Mouse (Mus musculus) embryonic facial prominence, embryonic 12.5 days (tissue): ENCODE measurements around the gene Dis3l. TPM values are rescaled to one million over a fixed set of nuclear protein-coding genes. Genes with fewer than 3 reads are reported as not detected.

Experiments used
- ATAC-seq: fragments of 200-750 bp; cut with Nextera tagmentation; 2 replicates; pipeline ENCODE4 v1.8.0; 2017; ENCODE audit not compliant: insufficient number of reproducible peaks, insufficient read depth, low FRiP score, low TSS enrichment
- H3K27ac ChIP-seq: fragments of 300-500 bp; sonication (generic); 2 replicates; pipeline ENCODE4 v1.5.1; 2016; ENCODE audit warnings: mild to moderate bottlenecking
- H3K27me3 ChIP-seq: fragments of 300-500 bp; sonication (generic); 2 replicates; pipeline ENCODE4 v1.6.1; 2016; ENCODE audit warnings: mild to moderate bottlenecking, moderate library complexity
- H3K36me3 ChIP-seq: fragments of 300-500 bp; sonication (generic); 2 replicates; pipeline ENCODE4 v1.6.1; 2016; ENCODE audit warnings: mild to moderate bottlenecking
- H3K4me1 ChIP-seq: fragments of 300-500 bp; sonication (generic); 2 replicates; pipeline ENCODE4 v1.6.1; 2016
- H3K4me2 ChIP-seq: fragments of 300-500 bp; sonication (generic); replicated peaks from 2 replicates; pipeline ENCODE4 v1.6.1; 2016; ENCODE audit warnings: mild to moderate bottlenecking, moderate library complexity
- H3K4me3 ChIP-seq: fragments of 300-500 bp; sonication (generic); 2 replicates; pipeline ENCODE4 v1.5.1; 2016; ENCODE audit warnings: mild to moderate bottlenecking
- H3K9ac ChIP-seq: fragments of 300-500 bp; sonication (generic); 2 replicates; pipeline ENCODE4 v1.6.1; 2016; ENCODE audit warnings: mild to moderate bottlenecking, moderate library complexity
- H3K9me3 ChIP-seq: fragments of 300-500 bp; sonication (generic); 2 replicates; pipeline ENCODE4 v1.6.1; 2016; ENCODE audit warnings: mild to moderate bottlenecking, moderate library complexity
- WGBS: fragments of 180-500 bp; shearing (Covaris S2); methylation state at CpG from one replicate; pipeline ENCODE4 v1.1.7; 2016; 5-methylcytosine and 5-hydroxymethylcytosine counted together
- polyA plus RNA-seq: library from polyadenylated mRNA; unstranded; fragments of >200 nt; fragmentation: Nextera tagmentation; extraction: Ambion mirVana; gene quantifications from 2 replicates; pipeline ENCODE4 v1.2.1, GENCODE M21; 2016

The Dis3l gene
- polyA plus RNA-seq, result 22.2 TPM in 2 replicates

GRCm38 (mm10) chr9:64341254-64341566 is at the start of gene Dis3l:
Gene Dis3l (minus strand): TSS chr9:64341288.
- Histone ChIP-seq H3K4me1 (peaks cover 9% of the 10 kb centered on the region; the same call in 1 of the 2 replicates), H3K4me3 (peak within 1 kb of the TSS; percentile 65), H3K27me3 (no peaks in the 10 kb centered on the region), H3K9me3 (no peaks in the 10 kb centered on the region), H3K4me2 (peak within 1 kb of the TSS; percentile 56), H3K9ac (peak within 1 kb of the TSS; percentile 93), H3K36me3 (0 out of 2 replicates have a peak, but pooled peaks cover 2% of the 10 kb centered on the region), H3K27ac (peak within 1 kb of the TSS; percentile 99)
- ATAC-seq, result no peak
- WGBS, result 19% methylated on average over 16 of the region's 16 CpGs

DNA sequence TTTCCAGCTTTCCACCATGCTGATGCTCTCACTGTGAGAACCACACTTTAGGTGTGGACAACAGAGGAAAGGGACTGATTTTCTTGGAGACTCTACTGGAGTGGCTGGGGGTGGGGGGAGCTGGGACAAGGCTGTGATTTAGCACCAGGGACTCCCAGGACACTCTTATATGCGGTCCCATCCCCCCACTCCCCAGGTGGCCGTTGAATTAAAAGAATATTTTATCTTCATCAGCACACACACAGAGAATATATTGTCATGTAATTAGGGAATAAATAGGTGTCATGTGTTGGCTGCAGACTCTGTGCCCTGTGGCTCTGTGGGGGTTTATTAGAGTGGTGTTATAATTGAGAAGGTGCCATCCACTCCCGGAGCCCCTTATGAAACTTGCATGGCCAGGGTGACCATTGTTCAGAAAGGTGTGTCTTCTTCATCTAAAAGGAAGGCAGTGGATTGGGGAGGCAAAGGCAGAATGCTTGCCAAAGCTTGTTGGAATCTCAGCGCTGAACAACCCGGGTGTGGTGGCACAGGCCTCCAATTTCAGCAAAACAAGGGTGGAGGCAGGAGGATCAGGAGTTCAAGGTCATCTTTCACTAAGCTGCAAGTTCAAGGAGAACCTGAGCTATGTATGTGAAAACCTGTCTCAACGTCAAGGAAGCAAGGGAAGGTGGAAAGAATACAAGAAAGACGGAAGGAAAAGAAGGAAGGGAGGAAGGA is 48.6 kb upstream of the Dis3l start:
- no peak overlapping the region for H3K27ac ChIP-seq
- H3K36me3 ChIP-seq, result no peaks in the 10 kb centered on the region
- H3K4me1 ChIP-seq, result peaks cover 14% of the 10 kb centered on the region
- H3K27me3 ChIP-seq, result peaks cover 44% of the 10 kb centered on the region
- no peak overlapping the region for H3K4me3 ChIP-seq
- H3K9ac ChIP-seq, result no peak overlapping the region
- no peak overlapping the region for H3K4me2 ChIP-seq
- H3K9me3 ChIP-seq, result no peaks in the 10 kb centered on the region
- 69% methylated on average over 7 of the region's 7 CpGs for WGBS
- ATAC-seq, result no peak

- Histone ChIP-seq H3K4me3 (peak overlapping the region; percentile 62), H3K9me3 (no peaks in the 10 kb centered on the region), H3K36me3 (no peaks in the 10 kb centered on the region), H3K9ac (peak overlapping the region; percentile 51; the same call in 1 of the 2 replicates), H3K4me1 (peaks cover 14% of the 10 kb centered on the region), H3K4me2 (peak overlapping the region; percentile 100), H3K27ac (no peak overlapping the region), H3K27me3 (peaks cover 65% of the 10 kb centered on the region)
- WGBS, result under 1% methylated on average over 45 of the region's 45 CpGs
- ATAC-seq, result no peak
Measured at GRCm38 (mm10) chr9:64386466-64387211, 45.6 kb upstream of the Dis3l start.

GRCm38 (mm10) chr9:64385511-64386465 is 44.7 kb upstream of the Dis3l start, which contains the start of gene Megf11:
Gene Megf11 (plus strand): TSS chr9:64385626.
- H3K9me3 ChIP-seq, result no peaks in the 10 kb centered on the region
- peaks cover 65% of the 10 kb centered on the region for H3K27me3 ChIP-seq
- H3K4me2 ChIP-seq, result peak within 1 kb of the TSS; percentile 100
- peak within 1 kb of the TSS; percentile 51 for H3K9ac ChIP-seq
- ATAC-seq, result peak; percentile 73; the same call in 1 of the 2 replicates
- H3K4me1 ChIP-seq, result peaks cover 14% of the 10 kb centered on the region
- H3K4me3 ChIP-seq, result peak within 1 kb of the TSS; percentile 62
- H3K27ac ChIP-seq, result no peak within 1 kb of the TSS
- no peaks in the 10 kb centered on the region for H3K36me3 ChIP-seq
- under 1% methylated on average over 87 of the region's 93 CpGs for WGBS

GRCm38 (mm10) chr9:64383021-64383788 is 42.1 kb upstream of the Dis3l start:
- Histone ChIP-seq H3K27me3 (peaks cover 54% of the 10 kb centered on the region), H3K4me2 (no peak overlapping the region), H3K4me1 (peaks cover 14% of the 10 kb centered on the region), H3K36me3 (no peaks in the 10 kb centered on the region), H3K4me3 (no peak overlapping the region), H3K9ac (no peak overlapping the region), H3K9me3 (no peaks in the 10 kb centered on the region), H3K27ac (no peak overlapping the region)
- ATAC-seq, result 0 out of 2 replicates have a peak, but pooled peaks have one; percentile 15
- 58% methylated on average over 10 of the region's 10 CpGs for WGBS

DNA sequence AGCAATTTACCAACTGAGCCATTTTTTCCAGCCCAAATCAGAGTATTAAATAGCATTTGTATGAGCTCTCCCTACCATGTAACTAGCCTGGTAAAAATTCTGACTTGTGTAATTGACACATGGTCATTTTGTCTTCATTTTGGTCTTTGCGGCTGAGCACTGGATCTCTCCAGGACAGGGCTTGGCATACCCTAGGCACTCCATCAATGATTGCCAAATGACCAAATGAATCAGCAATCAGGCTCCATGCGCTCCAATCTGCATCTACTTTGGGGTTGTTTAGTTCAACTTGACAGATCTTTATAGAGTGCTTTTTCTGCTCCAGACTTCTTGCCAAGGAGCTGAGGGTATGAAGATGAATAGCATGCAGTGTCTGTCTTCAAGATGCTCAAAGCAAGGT is 35.3 kb upstream of the Dis3l start:
- Histone ChIP-seq H3K36me3 (no peaks in the 10 kb centered on the region), H3K9ac (no peak overlapping the region), H3K27ac (no peak overlapping the region), H3K4me1 (no peaks in the 10 kb centered on the region), H3K27me3 (no peaks in the 10 kb centered on the region; the same call in 1 of the 2 replicates), H3K9me3 (no peaks in the 10 kb centered on the region), H3K4me3 (no peak overlapping the region), H3K4me2 (no peak overlapping the region)
- no peak for ATAC-seq
- WGBS, result 88% methylated on average over 2 of the region's 2 CpGs

- peaks cover 3% of the 10 kb centered on the region; the same call in 1 of the 2 replicates for H3K27me3 ChIP-seq
- H3K9ac ChIP-seq, result no peak overlapping the region
- no peaks in the 10 kb centered on the region for H3K9me3 ChIP-seq
- 46% methylated on average over 11 of the region's 11 CpGs for WGBS
- H3K4me1 ChIP-seq, result no peaks in the 10 kb centered on the region
- no peak for ATAC-seq
- no peaks in the 10 kb centered on the region for H3K36me3 ChIP-seq
- no peak overlapping the region for H3K4me2 ChIP-seq
- no peak overlapping the region for H3K4me3 ChIP-seq
- H3K27ac ChIP-seq, result no peak overlapping the region
Measured at GRCm38 (mm10) chr9:64371305-64371819, 30.3 kb upstream of the Dis3l start.

DNA sequence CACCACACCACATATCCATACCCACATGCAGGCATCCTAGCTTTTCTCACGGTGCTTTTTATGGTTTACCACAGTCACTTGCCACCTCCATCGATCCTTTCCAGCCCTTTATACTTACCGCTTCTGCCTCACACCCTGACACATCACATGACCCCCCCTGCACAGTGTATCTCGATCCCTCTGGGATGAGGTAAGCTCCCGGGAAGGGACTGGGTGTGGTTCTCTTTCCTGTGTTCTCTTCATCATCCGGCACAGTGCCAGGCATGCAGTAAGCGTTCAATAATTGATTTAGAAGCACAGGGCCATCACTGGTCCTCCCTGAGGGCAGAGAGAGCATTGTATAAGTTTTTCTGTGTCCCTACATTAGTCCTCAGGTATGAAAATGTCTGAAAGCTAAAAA is 28.8 kb upstream of the Dis3l start:
- Histone ChIP-seq H3K9me3 (no peaks in the 10 kb centered on the region), H3K4me1 (no peaks in the 10 kb centered on the region), H3K27ac (no peak overlapping the region), H3K4me2 (no peak overlapping the region), H3K4me3 (no peak overlapping the region), H3K9ac (no peak overlapping the region; the same call in 1 of the 2 replicates), H3K27me3 (peaks cover 3% of the 10 kb centered on the region; the same call in 1 of the 2 replicates), H3K36me3 (no peaks in the 10 kb centered on the region)
- ATAC-seq, result no peak
- 70% methylated on average over 7 of the region's 7 CpGs for WGBS

- Histone ChIP-seq H3K9ac (no peak overlapping the region), H3K27me3 (no peaks in the 10 kb centered on the region), H3K9me3 (no peaks in the 10 kb centered on the region), H3K4me2 (no peak overlapping the region), H3K27ac (no peak overlapping the region), H3K36me3 (no peaks in the 10 kb centered on the region), H3K4me3 (no peak overlapping the region), H3K4me1 (no peaks in the 10 kb centered on the region)
- no peak for ATAC-seq
- 85% methylated on average over 9 of the region's 9 CpGs for WGBS
Measured at GRCm38 (mm10) chr9:64361231-64361950, 20.3 kb upstream of the Dis3l start.

GRCm38 (mm10) chr9:64355627-64356026 is 14.5 kb upstream of the Dis3l start:
- H3K36me3 ChIP-seq, result no peaks in the 10 kb centered on the region
- H3K9ac ChIP-seq, result no peak overlapping the region
- no peak overlapping the region for H3K4me2 ChIP-seq
- no peak overlapping the region for H3K27ac ChIP-seq
- H3K4me3 ChIP-seq, result no peak overlapping the region
- no peaks in the 10 kb centered on the region for H3K4me1 ChIP-seq
- ATAC-seq, result no peak
- H3K9me3 ChIP-seq, result no peaks in the 10 kb centered on the region
- WGBS, result 92% methylated on average over 7 of the region's 7 CpGs
- H3K27me3 ChIP-seq, result no peaks in the 10 kb centered on the region
